Mouse (Mus musculus): ENCODE results near the gene Cdc42ep2. TPM values are rescaled to one million over a fixed set of nuclear protein-coding genes. Genes with fewer than 3 reads are reported as not detected.

The Cdc42ep2 gene
- polyA plus RNA-seq, 1 experiment from 2014 or later, result 15.6 TPM

GRCm38 (mm10) chr19:5877618-5878361, 46.8 kb downstream of the Cdc42ep2 start, which contains the start of gene Slc25a45:
Gene Slc25a45, plus strand, starts transcription at chr19:5877808.
- no peaks in the 10 kb centered on the region for H3K27me3 ChIP-seq (ENCODE audit: control insufficient read depth, insufficient read depth, low read depth, low read length)
- peak; percentile 74 for ATAC-seq (ENCODE audit: low read depth)
- no peaks in the 10 kb centered on the region for H3K9me3 ChIP-seq (ENCODE audit: control insufficient read depth, low read length)
- 34% methylated on average over 15 of the region's 15 CpGs for WGBS
- H3K4me3 ChIP-seq (ENCODE audit: low read length), result peak within 1 kb of the TSS; percentile 26
- H3K36me3 ChIP-seq (ENCODE audit: control insufficient read depth, insufficient read depth, low read length), result no peaks in the 10 kb centered on the region
- peak within 1 kb of the TSS; percentile 43 for H3K4me2 ChIP-seq (ENCODE audit: low read depth, low read length)
- peaks cover 37% of the 10 kb centered on the region for H3K4me1 ChIP-seq (replicated peaks; ENCODE audit: control insufficient read depth, insufficient read depth, low read length)
- peak within 1 kb of the TSS; percentile 83 for H3K27ac ChIP-seq (ENCODE audit: low read length)
- H3K9ac ChIP-seq (ENCODE audit: low read length), result peak within 1 kb of the TSS; percentile 63

GRCm38 (mm10) chr19:5874969-5875480, 49.6 kb downstream of the Cdc42ep2 start, which contains the start of gene Frmd8:
Gene Frmd8, minus strand, starts transcription at chr19:5875274.
- peak within 1 kb of the TSS; percentile 53 for H3K27ac ChIP-seq (ENCODE audit: low read length)
- under 1% methylated on average over 37 of the region's 37 CpGs for WGBS
- 0 out of 2 replicates have a peak, but pooled peaks cover 4% of the 10 kb centered on the region for H3K36me3 ChIP-seq (ENCODE audit: control insufficient read depth, insufficient read depth, low read length)
- peak within 1 kb of the TSS; percentile 81 for H3K4me3 ChIP-seq (ENCODE audit: low read length)
- H3K9me3 ChIP-seq (ENCODE audit: control insufficient read depth, low read length), result no peaks in the 10 kb centered on the region
- ATAC-seq (ENCODE audit: low read depth), result peak; percentile 75
- H3K27me3 ChIP-seq (ENCODE audit: control insufficient read depth, insufficient read depth, low read depth, low read length), result no peaks in the 10 kb centered on the region
- peak within 1 kb of the TSS; percentile 90 for H3K9ac ChIP-seq (ENCODE audit: low read length)
- peak within 1 kb of the TSS; percentile 90 for H3K4me2 ChIP-seq (ENCODE audit: low read depth, low read length)
- H3K4me1 ChIP-seq (replicated peaks; ENCODE audit: control insufficient read depth, insufficient read depth, low read length), result peaks cover 56% of the 10 kb centered on the region

GRCm38 (mm10) chr19:5874391-5874968, 50.1 kb downstream of the Cdc42ep2 start:
- ATAC-seq (ENCODE audit: low read depth), result no peak
- H3K4me3 ChIP-seq (ENCODE audit: low read length), result peak overlapping the region; percentile 81
- 6% methylated on average over 13 of the region's 13 CpGs for WGBS
- peaks cover 5% of the 10 kb centered on the region; the same call in 1 of the 2 replicates for H3K36me3 ChIP-seq (ENCODE audit: control insufficient read depth, insufficient read depth, low read length)
- no peaks in the 10 kb centered on the region for H3K9me3 ChIP-seq (ENCODE audit: control insufficient read depth, low read length)
- H3K27ac ChIP-seq (ENCODE audit: low read length), result peak overlapping the region; percentile 53
- H3K4me2 ChIP-seq (ENCODE audit: low read depth, low read length), result peak overlapping the region; percentile 90
- peak overlapping the region; percentile 90 for H3K9ac ChIP-seq (ENCODE audit: low read length)
- H3K4me1 ChIP-seq (replicated peaks; ENCODE audit: control insufficient read depth, insufficient read depth, low read length), result peaks cover 56% of the 10 kb centered on the region
- no peaks in the 10 kb centered on the region for H3K27me3 ChIP-seq (ENCODE audit: control insufficient read depth, insufficient read depth, low read depth, low read length)

GRCm38 (mm10) chr19:5872931-5873556, 51.6 kb downstream of the Cdc42ep2 start:
- H3K4me1 ChIP-seq (replicated peaks; ENCODE audit: control insufficient read depth, insufficient read depth, low read length), result peaks cover 47% of the 10 kb centered on the region
- peak overlapping the region; percentile 7; the same call in 1 of the 2 replicates for H3K27ac ChIP-seq (ENCODE audit: low read length)
- no peak for ATAC-seq (ENCODE audit: low read depth)

GRCm38 (mm10) chr19:5872528-5872927, 52.1 kb downstream of the Cdc42ep2 start:
- H3K27ac ChIP-seq (ENCODE audit: low read length), result peak overlapping the region; percentile 7; the same call in 1 of the 2 replicates
- WGBS, result 65% methylated on average over 4 of the region's 4 CpGs
- ATAC-seq (ENCODE audit: low read depth), result no peak
- H3K4me3 ChIP-seq (ENCODE audit: low read length), result no peak overlapping the region
- H3K4me2 ChIP-seq (ENCODE audit: low read depth, low read length), result no peak overlapping the region
- peaks cover 43% of the 10 kb centered on the region for H3K4me1 ChIP-seq (replicated peaks; ENCODE audit: control insufficient read depth, insufficient read depth, low read length)
- peaks cover 9% of the 10 kb centered on the region; the same call in 1 of the 2 replicates for H3K36me3 ChIP-seq (ENCODE audit: control insufficient read depth, insufficient read depth, low read length)
- H3K9ac ChIP-seq (ENCODE audit: low read length), result no peak overlapping the region
- H3K27me3 ChIP-seq (ENCODE audit: control insufficient read depth, insufficient read depth, low read depth, low read length), result no peaks in the 10 kb centered on the region
- H3K9me3 ChIP-seq (ENCODE audit: control insufficient read depth, low read length), result no peaks in the 10 kb centered on the region

More at GRCm38 (mm10) chr19:5872931-5873556, 51.6 kb downstream of the Cdc42ep2 start:
- Histone ChIP-seq H3K36me3 (ENCODE audit: control insufficient read depth, insufficient read depth, low read length) (peaks cover 9% of the 10 kb centered on the region; the same call in 1 of the 2 replicates), H3K9ac (ENCODE audit: low read length) (0 out of 2 replicates have a peak overlapping the region, but pooled peaks have one; percentile 90), H3K4me3 (ENCODE audit: low read length) (no peak overlapping the region), H3K27me3 (ENCODE audit: control insufficient read depth, insufficient read depth, low read depth, low read length) (no peaks in the 10 kb centered on the region), H3K4me2 (ENCODE audit: low read depth, low read length) (no peak overlapping the region; the same call in 1 of the 2 replicates), H3K9me3 (ENCODE audit: control insufficient read depth, low read length) (no peaks in the 10 kb centered on the region)
- 72% methylated on average over 19 of the region's 19 CpGs for WGBS

- peaks cover 14% of the 10 kb centered on the region; the same call in 1 of the 2 replicates for H3K36me3 ChIP-seq (ENCODE audit: control insufficient read depth, insufficient read depth, low read length)
- H3K4me2 ChIP-seq (ENCODE audit: low read depth, low read length), result peak overlapping the region; percentile 45
- ATAC-seq (ENCODE audit: low read depth), result peak; percentile 40
- peaks cover 38% of the 10 kb centered on the region for H3K4me1 ChIP-seq (replicated peaks; ENCODE audit: control insufficient read depth, insufficient read depth, low read length)
- H3K9me3 ChIP-seq (ENCODE audit: control insufficient read depth, low read length), result no peaks in the 10 kb centered on the region
- peak overlapping the region; percentile 61 for H3K9ac ChIP-seq (ENCODE audit: low read length)
- 12% methylated on average over 6 of the region's 6 CpGs for WGBS
- H3K4me3 ChIP-seq (ENCODE audit: low read length), result no peak overlapping the region
- H3K27ac ChIP-seq (ENCODE audit: low read length), result peak overlapping the region; percentile 92
- H3K27me3 ChIP-seq (ENCODE audit: control insufficient read depth, insufficient read depth, low read depth, low read length), result no peaks in the 10 kb centered on the region
Observed at GRCm38 (mm10) chr19:5871683-5872082, 52.9 kb downstream of the Cdc42ep2 start.

GRCm38 (mm10) chr19:5871273-5871672, 53.3 kb downstream of the Cdc42ep2 start:
- ATAC-seq (ENCODE audit: low read depth), result peak; percentile 88
- Histone ChIP-seq H3K27me3 (ENCODE audit: control insufficient read depth, insufficient read depth, low read depth, low read length) (no peaks in the 10 kb centered on the region), H3K4me2 (ENCODE audit: low read depth, low read length) (peak overlapping the region; percentile 45), H3K9ac (ENCODE audit: low read length) (peak overlapping the region; percentile 61), H3K36me3 (ENCODE audit: control insufficient read depth, insufficient read depth, low read length) (peaks cover 14% of the 10 kb centered on the region), H3K27ac (ENCODE audit: low read length) (peak overlapping the region; percentile 92), H3K4me3 (ENCODE audit: low read length) (peak overlapping the region; percentile 13; the same call in 1 of the 2 replicates), H3K9me3 (ENCODE audit: control insufficient read depth, low read length) (no peaks in the 10 kb centered on the region), H3K4me1 (replicated peaks; ENCODE audit: control insufficient read depth, insufficient read depth, low read length) (peaks cover 38% of the 10 kb centered on the region)
- 0% methylated on average over 3 of the region's 7 CpGs for WGBS

GRCm38 (mm10) chr19:5868096-5868495, 56.5 kb downstream of the Cdc42ep2 start:
- Histone ChIP-seq H3K4me3 (ENCODE audit: low read length) (no peak overlapping the region), H3K9me3 (ENCODE audit: control insufficient read depth, low read length) (no peaks in the 10 kb centered on the region), H3K27ac (ENCODE audit: low read length) (no peak overlapping the region), H3K36me3 (ENCODE audit: control insufficient read depth, insufficient read depth, low read length) (peaks cover 34% of the 10 kb centered on the region), H3K4me1 (replicated peaks; ENCODE audit: control insufficient read depth, insufficient read depth, low read length) (peaks cover 21% of the 10 kb centered on the region), H3K9ac (ENCODE audit: low read length) (no peak overlapping the region), H3K4me2 (ENCODE audit: low read depth, low read length) (no peak overlapping the region), H3K27me3 (ENCODE audit: control insufficient read depth, insufficient read depth, low read depth, low read length) (no peaks in the 10 kb centered on the region)
- ATAC-seq (ENCODE audit: low read depth), result no peak
- WGBS, result 78% methylated on average over 6 of the region's 6 CpGs
